Mouse (Mus musculus) retina, embryonic 14.5 days (tissue): ENCODE measurements around the gene AV320801.
"Not testable (repeated sequence)": the region's sequence is repeated elsewhere in the genome, so short reads cannot be mapped to it uniquely, and the experiment has no call there.

Source experiments
- DNase-seq: peaks from one replicate; pipeline ENCODE4 v3.0.0-alpha.2; 2015; ENCODE audit warnings: low spot score

AV320801 gene

GRCm38 (mm10) chrX:135494288-135494687 is at the start of gene AV320801:
TSS of gene AV320801 (plus strand) at chrX:135494588.
- not testable (repeated sequence) for DNase-seq

- not testable (repeated sequence) for DNase-seq
Observed at GRCm38 (mm10) chrX:135464160-135464559, 30.2 kb upstream of the AV320801 start.

- DNase-seq, result not testable (repeated sequence)
Observed at GRCm38 (mm10) chrX:135481902-135482301, 12.5 kb upstream of the AV320801 start.

- not testable (repeated sequence) for DNase-seq
Observed at GRCm38 (mm10) chrX:135483183-135483582, 11.2 kb upstream of the AV320801 start.
